Mouse (Mus musculus): ENCODE results near the gene Kcna5. TPM values are rescaled to one million over a fixed set of nuclear protein-coding genes. Genes with fewer than 3 reads are reported as not detected.
A peak's percentile ranks its signal among the peaks of the same experiment; 100 is the strongest.

The Kcna5 gene
- 1.6 and 2.4 TPM in 2 replicates for polyA plus RNA-seq (2015; fragmentation: Nextera tagmentation; extraction: Ambion mirVana)

DNA sequence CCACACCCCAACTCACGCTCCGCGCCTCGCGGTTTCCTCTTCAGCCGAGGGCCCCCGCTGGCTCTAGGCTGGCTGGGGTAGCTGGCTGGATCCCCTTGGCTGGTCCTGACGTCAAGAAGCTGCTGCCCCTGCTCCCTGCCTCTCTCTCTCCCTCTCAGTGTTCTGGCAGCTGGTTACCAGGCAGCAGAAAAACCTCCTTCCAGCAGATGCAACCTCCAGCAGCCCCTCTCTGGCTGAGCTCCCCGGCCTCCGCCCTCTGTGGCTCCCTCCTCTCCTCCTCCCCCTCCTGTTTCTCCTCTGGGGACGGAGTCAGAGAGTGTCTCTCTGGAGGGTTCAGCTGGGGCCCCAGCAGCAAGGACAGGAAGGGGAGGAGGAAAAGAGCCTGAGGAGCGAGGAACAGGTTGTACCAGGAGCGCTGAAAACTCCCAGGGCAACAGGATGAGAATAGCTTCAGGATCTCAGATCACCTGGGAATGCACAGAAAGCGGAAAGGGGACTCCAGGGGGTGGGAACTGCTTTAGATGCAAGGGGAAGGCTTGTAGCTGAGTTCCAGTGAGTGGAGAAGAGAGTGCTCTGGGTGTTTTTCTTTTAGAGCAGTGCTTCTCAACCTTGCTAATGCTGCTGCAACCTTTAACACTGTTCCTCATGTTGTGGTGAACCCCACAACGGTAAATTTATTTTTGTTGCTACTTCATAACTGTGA, at the start of gene Kcna5:
Kcna5 (minus strand) TSS at position 205 of the 703 bp plus-strand sequence.
- Histone ChIP-seq H3K4me1 (replicated peaks; ENCODE audit: control insufficient read depth, insufficient read depth, low read length) (no peaks in the 10 kb centered on the region), H3K4me3 (ENCODE audit: low read depth, low read length) (peak within 1 kb of the TSS; percentile 9; the same call in 1 of the 2 replicates), H3K9me3 (ENCODE audit: control insufficient read depth) (no peaks in the 10 kb centered on the region), H3K27me3 (replicated peaks; ENCODE audit: control insufficient read depth, insufficient read depth, low read length) (no peaks in the 10 kb centered on the region), H3K9ac (ENCODE audit: low read depth, low read length) (peak within 1 kb of the TSS; percentile 1; the same call in 1 of the 2 replicates), H3K4me2 (replicated peaks; ENCODE audit: low read depth) (peak within 1 kb of the TSS; percentile 56), H3K27ac (ENCODE audit: low read depth, low read length) (no peak within 1 kb of the TSS), H3K36me3 (ENCODE audit: control insufficient read depth, insufficient read depth) (no peaks in the 10 kb centered on the region)
- ATAC-seq: no peak
- 3% methylated on average over 15 of the region's 15 CpGs for WGBS
- no peak for TF ChIP-seq CTCF (IDR thresholded peaks at IDR 0.05; ENCODE audit: low read depth)

DNA sequence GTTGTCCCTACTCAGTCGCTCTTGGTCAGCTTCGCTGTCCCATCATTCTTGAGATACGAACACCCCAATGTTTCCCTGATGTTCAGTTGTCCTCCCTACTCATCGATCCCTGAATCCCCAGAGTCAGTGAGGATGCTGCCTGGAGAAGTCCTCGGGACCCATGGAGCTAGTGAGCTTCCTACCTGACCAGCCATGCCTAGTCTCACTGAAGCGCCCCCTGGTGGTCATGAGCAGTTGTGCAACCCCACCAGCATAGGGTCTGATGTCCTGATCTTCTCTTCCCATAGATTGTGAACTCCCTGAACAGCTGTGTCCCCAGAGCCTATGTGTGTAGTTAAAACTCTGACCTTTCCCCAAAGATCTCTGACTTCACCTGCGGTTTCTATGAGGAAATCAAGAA, 47.9 kb upstream of the Kcna5 start:
- Histone ChIP-seq H3K9ac (ENCODE audit: low read depth, low read length) (no peak overlapping the region), H3K27me3 (replicated peaks; ENCODE audit: control insufficient read depth, insufficient read depth, low read length) (no peaks in the 10 kb centered on the region), H3K9me3 (ENCODE audit: control insufficient read depth) (no peaks in the 10 kb centered on the region), H3K36me3 (ENCODE audit: control insufficient read depth, insufficient read depth) (no peaks in the 10 kb centered on the region), H3K27ac (ENCODE audit: low read depth, low read length) (no peak overlapping the region), H3K4me3 (ENCODE audit: low read depth, low read length) (no peak overlapping the region), H3K4me1 (replicated peaks; ENCODE audit: control insufficient read depth, insufficient read depth, low read length) (no peaks in the 10 kb centered on the region), H3K4me2 (replicated peaks; ENCODE audit: low read depth) (no peak overlapping the region)
- ATAC-seq: no peak
- TF ChIP-seq CTCF (IDR thresholded peaks at IDR 0.05; ENCODE audit: low read depth): peak; percentile 77
- WGBS: 66% methylated on average over 7 of the region's 7 CpGs

DNA sequence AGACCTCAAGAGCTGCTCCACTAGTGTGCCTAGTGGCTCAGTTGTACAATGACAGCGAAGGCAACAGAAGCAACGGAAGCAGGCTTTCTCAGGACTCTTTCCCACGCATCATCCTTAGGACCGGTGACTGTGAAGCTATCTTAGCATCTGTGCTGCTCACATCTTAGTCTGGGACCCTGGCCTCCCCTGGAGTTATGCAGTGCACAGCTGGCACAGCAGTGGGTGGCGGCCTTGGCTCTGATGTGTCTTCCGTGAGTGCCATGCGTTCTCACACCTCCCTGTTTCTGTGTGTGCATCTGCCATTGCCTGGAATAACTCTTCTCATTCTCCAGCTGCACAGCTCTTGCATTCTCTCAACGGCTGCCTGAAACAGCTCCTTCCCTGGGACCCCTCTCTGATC, 46.4 kb upstream of the Kcna5 start:
- Histone ChIP-seq H3K27me3 (replicated peaks; ENCODE audit: control insufficient read depth, insufficient read depth, low read length) (no peaks in the 10 kb centered on the region), H3K36me3 (ENCODE audit: control insufficient read depth, insufficient read depth) (no peaks in the 10 kb centered on the region), H3K27ac (ENCODE audit: low read depth, low read length) (no peak overlapping the region), H3K4me3 (ENCODE audit: low read depth, low read length) (no peak overlapping the region), H3K4me1 (replicated peaks; ENCODE audit: control insufficient read depth, insufficient read depth, low read length) (no peaks in the 10 kb centered on the region), H3K4me2 (replicated peaks; ENCODE audit: low read depth) (no peak overlapping the region), H3K9ac (ENCODE audit: low read depth, low read length) (no peak overlapping the region), H3K9me3 (ENCODE audit: control insufficient read depth) (no peaks in the 10 kb centered on the region)
- 67% methylated on average over 8 of the region's 8 CpGs for WGBS
- no peak for TF ChIP-seq CTCF (IDR thresholded peaks at IDR 0.05; ENCODE audit: low read depth)
- no peak for ATAC-seq

DNA sequence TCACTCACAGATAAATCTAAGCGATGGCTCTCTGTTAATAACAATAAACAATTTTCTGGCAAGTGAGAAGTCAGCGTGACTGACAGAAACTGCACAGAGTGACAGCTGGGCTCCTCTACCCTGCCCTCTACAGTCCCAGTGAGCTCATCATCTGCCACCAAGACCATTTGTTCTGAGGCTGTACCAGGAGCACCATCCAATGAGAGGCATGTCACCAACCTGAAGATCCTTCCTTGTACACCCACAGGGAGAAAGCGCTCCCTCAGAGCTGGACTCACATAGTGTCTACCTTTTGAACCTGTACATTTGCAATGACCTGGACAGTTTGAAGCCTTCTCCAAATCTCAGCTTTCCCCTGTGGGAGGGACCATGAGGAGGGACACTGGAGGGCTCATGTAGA, 45.4 kb upstream of the Kcna5 start:
- no peaks in the 10 kb centered on the region for H3K27me3 ChIP-seq (replicated peaks; ENCODE audit: control insufficient read depth, insufficient read depth, low read length)
- ATAC-seq: no peak
- H3K9ac ChIP-seq (ENCODE audit: low read depth, low read length): no peak overlapping the region
- no peak overlapping the region for H3K4me2 ChIP-seq (replicated peaks; ENCODE audit: low read depth)
- no peaks in the 10 kb centered on the region for H3K4me1 ChIP-seq (replicated peaks; ENCODE audit: control insufficient read depth, insufficient read depth, low read length)
- no peak overlapping the region for H3K4me3 ChIP-seq (ENCODE audit: low read depth, low read length)
- H3K36me3 ChIP-seq (ENCODE audit: control insufficient read depth, insufficient read depth): no peaks in the 10 kb centered on the region
- H3K27ac ChIP-seq (ENCODE audit: low read depth, low read length): no peak overlapping the region
- H3K9me3 ChIP-seq (ENCODE audit: control insufficient read depth): no peaks in the 10 kb centered on the region
- 87% methylated on average over 3 of the region's 3 CpGs for WGBS
- TF ChIP-seq CTCF (IDR thresholded peaks at IDR 0.05; ENCODE audit: low read depth): no peak

DNA sequence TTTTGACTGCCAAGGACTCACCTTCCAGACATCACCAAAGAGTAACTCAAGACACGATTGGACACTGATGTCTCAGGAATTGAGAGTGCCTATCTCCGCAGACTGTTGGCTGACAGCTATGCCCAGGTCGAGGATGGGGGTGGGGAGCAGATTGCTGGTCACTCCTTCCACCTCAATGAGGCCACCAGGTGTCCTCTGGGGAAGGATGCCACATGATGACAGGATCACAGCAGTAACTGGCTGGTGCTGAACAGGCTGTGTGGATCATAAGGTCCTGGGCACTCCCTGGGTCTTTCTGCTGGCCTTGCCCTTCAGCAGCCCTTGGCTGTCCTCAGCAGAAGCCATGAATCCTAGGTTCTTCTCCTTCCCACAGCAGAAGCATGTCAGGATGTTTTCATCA, 42.2 kb upstream of the Kcna5 start:
- Histone ChIP-seq H3K27ac (ENCODE audit: low read depth, low read length) (no peak overlapping the region), H3K4me2 (replicated peaks; ENCODE audit: low read depth) (no peak overlapping the region), H3K4me1 (replicated peaks; ENCODE audit: control insufficient read depth, insufficient read depth, low read length) (no peaks in the 10 kb centered on the region), H3K4me3 (ENCODE audit: low read depth, low read length) (no peak overlapping the region), H3K36me3 (ENCODE audit: control insufficient read depth, insufficient read depth) (no peaks in the 10 kb centered on the region), H3K9me3 (ENCODE audit: control insufficient read depth) (no peaks in the 10 kb centered on the region), H3K9ac (ENCODE audit: low read depth, low read length) (no peak overlapping the region), H3K27me3 (replicated peaks; ENCODE audit: control insufficient read depth, insufficient read depth, low read length) (no peaks in the 10 kb centered on the region)
- WGBS: 76% methylated on average over 3 of the region's 3 CpGs
- TF ChIP-seq CTCF (IDR thresholded peaks at IDR 0.05; ENCODE audit: low read depth): no peak
- ATAC-seq: no peak

DNA sequence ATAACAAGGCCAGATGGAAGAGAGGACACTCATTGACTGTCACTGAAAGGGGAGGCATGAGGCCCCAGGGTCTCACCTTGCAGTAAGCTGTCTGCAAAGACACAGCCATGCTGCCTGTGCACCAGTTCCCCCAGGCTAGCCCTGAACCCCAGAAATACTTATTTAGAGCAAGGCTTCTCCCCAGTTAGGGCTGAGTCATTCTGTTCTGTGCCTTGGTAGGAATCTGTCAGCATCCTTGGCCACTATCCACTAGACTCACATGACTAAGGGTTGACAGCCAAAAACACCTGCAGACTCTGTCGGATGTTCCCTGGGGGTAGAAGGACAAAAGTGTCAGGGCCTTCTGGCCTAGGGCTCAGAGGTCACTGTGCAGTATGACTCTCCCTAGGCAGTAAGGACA, 41.4 kb upstream of the Kcna5 start:
- Histone ChIP-seq H3K27ac (ENCODE audit: low read depth, low read length) (no peak overlapping the region), H3K27me3 (replicated peaks; ENCODE audit: control insufficient read depth, insufficient read depth, low read length) (no peaks in the 10 kb centered on the region), H3K4me3 (ENCODE audit: low read depth, low read length) (no peak overlapping the region), H3K36me3 (ENCODE audit: control insufficient read depth, insufficient read depth) (no peaks in the 10 kb centered on the region), H3K4me1 (replicated peaks; ENCODE audit: control insufficient read depth, insufficient read depth, low read length) (no peaks in the 10 kb centered on the region), H3K4me2 (replicated peaks; ENCODE audit: low read depth) (no peak overlapping the region), H3K9me3 (ENCODE audit: control insufficient read depth) (no peaks in the 10 kb centered on the region), H3K9ac (ENCODE audit: low read depth, low read length) (no peak overlapping the region)
- WGBS: 93% methylated on average over 1 of the region's 1 CpGs
- no peak for ATAC-seq
- no peak for TF ChIP-seq CTCF (IDR thresholded peaks at IDR 0.05; ENCODE audit: low read depth)
